8 mouse cellular contexts compared by ENCODE assay signal in the genomic region with DNA sequence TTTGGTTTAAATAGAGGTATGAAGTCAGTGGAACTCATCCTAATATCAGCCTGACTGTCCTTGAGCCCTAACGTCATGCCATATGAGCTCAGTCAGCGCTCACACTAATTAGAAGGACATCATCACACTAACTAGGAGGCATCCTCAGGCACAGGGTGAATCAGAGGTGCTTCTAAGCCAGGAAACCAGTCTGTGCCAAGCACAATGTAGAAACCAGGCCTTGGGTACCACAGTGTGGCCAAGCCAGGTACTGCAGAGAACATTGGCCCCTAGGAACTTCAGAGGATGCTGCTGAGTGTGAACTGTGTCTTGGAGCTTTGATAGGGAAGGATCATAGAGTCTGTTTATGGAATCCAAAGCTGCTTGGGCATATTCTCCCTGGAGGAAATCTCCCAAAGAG. TPM values are rescaled to one million over a fixed set of nuclear protein-coding genes. Genes with fewer than 3 reads are reported as not detected.
DNase-seq lines count a peak whose midpoint lies in the region; ATAC-seq and TF ChIP-seq lines count a peak whose summit lies in the region.

No protein-coding gene starts in this region.

- no peaks in the 10 kb centered on the region for H3K4me1 ChIP-seq in G1E (ENCODE audit: insufficient read depth, low read depth, low read length)
- no peaks in the 10 kb centered on the region for H3K4me1 ChIP-seq in lung, adult 2 months (ENCODE audit: control insufficient read depth, insufficient read depth, low read length)

- H3K9me3 ChIP-seq in G1E (replicated peaks): no peaks in the 10 kb centered on the region

- no peaks in the 10 kb centered on the region for H3K36me3 ChIP-seq in G1E (replicated peaks)

- no peaks in the 10 kb centered on the region; the same call in 1 of the 2 replicates for H3K27me3 ChIP-seq in G1E (ENCODE audit: insufficient read depth, low read length)

- DNase-seq in G1E (ENCODE audit: low spot score): peak; percentile 3
- DNase-seq in cerebellum, adult 11-12 months: peak; percentile 65
- DNase-seq in forelimb bud, embryonic 11.5 days (ENCODE audit: low read depth, low spot score): peak; percentile 66
- DNase-seq in heart, postnatal 4 days: peak; percentile 85
- DNase-seq in layer of hippocampus, adult 18-20 months (ENCODE audit: low spot score in 2 of 2): peak; percentile 64 to 93
- peak; percentile 66 for DNase-seq in lung, adult 2 months
- peak; percentile 43 for DNase-seq in ovary, adult 18-20 months (ENCODE audit: low spot score)
- DNase-seq in thymus, adult 18-20 months: peak; percentile 11 to 17

- TF ChIP-seq CTCF in G1E (IDR thresholded peaks at IDR 0.05; ENCODE audit: low read depth, low read length): peak; percentile 41; the same call in 1 of the 2 replicates
- TF ChIP-seq CTCF in lung, adult 2 months (IDR thresholded peaks at IDR 0.05; ENCODE audit: insufficient read depth, low read length): peak; percentile 98

- TF ChIP-seq POLR2A in lung, adult 2 months (IDR thresholded peaks at IDR 0.05; ENCODE audit: borderline replicate concordance, extremely low read depth, low read depth, low read length): no peak

- H3K4me3 ChIP-seq in G1E (ENCODE audit: low read depth, low read length): no peak overlapping the region
- no peak overlapping the region for H3K4me3 ChIP-seq in lung, adult 2 months (replicated peaks; ENCODE audit: extremely low read depth, low read depth, low read length)

- 14% methylated on average over 2 of the region's 2 CpGs for WGBS in lung, adult 2 months

- peak; percentile 87 for ATAC-seq in G1E (ENCODE audit: extremely low read depth, insufficient number of reproducible peaks, low FRiP score, poor library complexity, severe bottlenecking)

RNA-seq across cellular contexts. Expression of gene Itga2, which starts 32.3 kb away (rescaled TPM):
- total RNA-seq in G1E (2014; fragmentation: Nextera tagmentation) (not detected in 2 replicates), G1E (2017) (0.06 and 0.11 TPM in 2 replicates)
- not detected in 2 replicates for polyA plus RNA-seq in G1E (2012)
- 1 to 10 TPM; 5.0 to 5.2 TPM for total RNA-seq in heart, postnatal 4 days (2021)
- under 1 TPM; 0.10 to 0.56 TPM for total RNA-seq in layer of hippocampus, adult 18-20 months (2021)
- 2.3 and 3.5 TPM in 2 replicates for polyA plus RNA-seq in lung, adult 2 months (2012; rRNA removed)

Comparison
In these comparisons a context has a peak if more than half of its experiments do, and no peak if none do; other contexts are left out.
1. DNase-seq: peak in every context shown above with its lines; median percentile 85 in heart, postnatal 4 days; 78 in layer of hippocampus, adult 18-20 months; 66 in forelimb bud, embryonic 11.5 days; 66 in lung, adult 2 months; 65 in cerebellum, adult 11-12 months; 43 in ovary, adult 18-20 months; 14 in thymus, adult 18-20 months; 3 in G1E.